Mouse (Mus musculus): ENCODE data around the gene Btf3l4. TPM values are rescaled to one million over a fixed set of nuclear protein-coding genes. Genes with fewer than 3 reads are reported as not detected.

Btf3l4 gene
- polyA plus RNA-seq, 1 experiment from 2014 or later: 136 TPM

- no peak for ATAC-seq
- Histone ChIP-seq H3K4me2 (replicated peaks) (no peak overlapping the region), H3K4me3 (replicated peaks) (no peak overlapping the region), H3K27ac (no peak overlapping the region), H3K36me3 (no peaks in the 10 kb centered on the region), H3K27me3 (replicated peaks) (no peaks in the 10 kb centered on the region), H3K4me1 (replicated peaks) (peaks cover 3% of the 10 kb centered on the region; the same call in 1 of the 2 replicates), H3K9me3 (no peaks in the 10 kb centered on the region), H3K9ac (no peak overlapping the region)
- WGBS: 67% methylated on average over 7 of the region's 7 CpGs
These were observed 8.6 kb upstream of the Btf3l4 start for GRCm38 (mm10) chr4:108841920-108842578.

- H3K4me1 ChIP-seq (replicated peaks): peaks cover 6% of the 10 kb centered on the region; the same call in 1 of the 2 replicates
- no peaks in the 10 kb centered on the region for H3K27me3 ChIP-seq (replicated peaks)
- no peak overlapping the region for H3K9ac ChIP-seq
- 64% methylated on average over 4 of the region's 4 CpGs for WGBS
- ATAC-seq: no peak
- H3K4me2 ChIP-seq (replicated peaks): no peak overlapping the region
- no peaks in the 10 kb centered on the region for H3K9me3 ChIP-seq
- no peak overlapping the region for H3K27ac ChIP-seq
- H3K36me3 ChIP-seq: no peaks in the 10 kb centered on the region
- H3K4me3 ChIP-seq (replicated peaks): no peak overlapping the region
These were observed 4.6 kb upstream of the Btf3l4 start for GRCm38 (mm10) chr4:108838031-108838430.

- 50% methylated on average over 3 of the region's 3 CpGs for WGBS
These were observed 2.1 kb upstream of the Btf3l4 start for GRCm38 (mm10) chr4:108835496-108835895.

GRCm38 (mm10) chr4:108834971-108835311 lies 1.5 kb upstream of the Btf3l4 start:
- no peaks in the 10 kb centered on the region for H3K9me3 ChIP-seq
- H3K4me1 ChIP-seq (replicated peaks): peaks cover 10% of the 10 kb centered on the region
- no peaks in the 10 kb centered on the region for H3K27me3 ChIP-seq (replicated peaks)
- peak overlapping the region; percentile 88 for H3K4me3 ChIP-seq (replicated peaks)
- peak overlapping the region; percentile 69 for H3K4me2 ChIP-seq (replicated peaks)
- H3K27ac ChIP-seq: peak overlapping the region; percentile 98
- no peak for ATAC-seq
- under 1% methylated on average over 15 of the region's 15 CpGs for WGBS
- no peaks in the 10 kb centered on the region for H3K36me3 ChIP-seq
- peak overlapping the region; percentile 64 for H3K9ac ChIP-seq

More at GRCm38 (mm10) chr4:108835496-108835895, 2.1 kb upstream of the Btf3l4 start:
- peak overlapping the region; percentile 88 for H3K4me3 ChIP-seq (replicated peaks)
- no peaks in the 10 kb centered on the region for H3K36me3 ChIP-seq
- peak overlapping the region; percentile 64 for H3K9ac ChIP-seq
- peaks cover 10% of the 10 kb centered on the region for H3K4me1 ChIP-seq (replicated peaks)
- H3K4me2 ChIP-seq (replicated peaks): peak overlapping the region; percentile 69
- peak overlapping the region; percentile 98; the same call in 1 of the 2 replicates for H3K27ac ChIP-seq
- H3K27me3 ChIP-seq (replicated peaks): no peaks in the 10 kb centered on the region
- ATAC-seq: no peak
- no peaks in the 10 kb centered on the region for H3K9me3 ChIP-seq

GRCm38 (mm10) chr4:108834115-108834970 lies 929 bp upstream of the Btf3l4 start, which contains the start of gene Txndc12:
Txndc12 (plus strand) TSS chr4:108834601.
- Histone ChIP-seq H3K4me1 (replicated peaks) (peaks cover 10% of the 10 kb centered on the region), H3K9me3 (no peaks in the 10 kb centered on the region), H3K4me2 (replicated peaks) (peak within 1 kb of the TSS; percentile 69), H3K36me3 (no peaks in the 10 kb centered on the region), H3K9ac (peak within 1 kb of the TSS; percentile 95), H3K27ac (peak within 1 kb of the TSS; percentile 98), H3K4me3 (replicated peaks) (peak within 1 kb of the TSS; percentile 88), H3K27me3 (replicated peaks) (no peaks in the 10 kb centered on the region)
- ATAC-seq: peak; percentile 87
- under 1% methylated on average over 34 of the region's 34 CpGs for WGBS

GRCm38 (mm10) chr4:108833828-108834114 lies 357 bp upstream of the Btf3l4 start:
- 0% methylated on average over 6 of the region's 6 CpGs for WGBS
- no peaks in the 10 kb centered on the region for H3K36me3 ChIP-seq
- H3K4me3 ChIP-seq (replicated peaks): peak overlapping the region; percentile 88
- peak overlapping the region; percentile 69 for H3K4me2 ChIP-seq (replicated peaks)
- H3K9me3 ChIP-seq: no peaks in the 10 kb centered on the region
- no peak; the same call in 1 of the 2 replicates for ATAC-seq
- peak overlapping the region; percentile 71 for H3K9ac ChIP-seq
- no peaks in the 10 kb centered on the region for H3K27me3 ChIP-seq (replicated peaks)
- peak overlapping the region; percentile 98 for H3K27ac ChIP-seq
- peaks cover 10% of the 10 kb centered on the region for H3K4me1 ChIP-seq (replicated peaks)

- Histone ChIP-seq H3K9ac (no peak overlapping the region), H3K4me3 (replicated peaks) (no peak overlapping the region), H3K36me3 (peaks cover 6% of the 10 kb centered on the region; the same call in 1 of the 2 replicates), H3K27ac (no peak overlapping the region), H3K27me3 (replicated peaks) (no peaks in the 10 kb centered on the region), H3K4me2 (replicated peaks) (no peak overlapping the region), H3K9me3 (no peaks in the 10 kb centered on the region), H3K4me1 (replicated peaks) (peaks cover 6% of the 10 kb centered on the region)
- ATAC-seq: no peak
- WGBS: 85% methylated on average over 1 of the region's 1 CpGs
These were observed 2.7 kb downstream of the Btf3l4 start for GRCm38 (mm10) chr4:108830698-108831097.

- H3K4me1 ChIP-seq (replicated peaks): peaks cover under 1% of the 10 kb centered on the region; the same call in 1 of the 2 replicates
- H3K9me3 ChIP-seq: no peaks in the 10 kb centered on the region
- H3K36me3 ChIP-seq: peaks cover 18% of the 10 kb centered on the region
- H3K4me3 ChIP-seq (replicated peaks): no peak overlapping the region
- H3K4me2 ChIP-seq (replicated peaks): no peak overlapping the region
- no peak for ATAC-seq
- no peaks in the 10 kb centered on the region for H3K27me3 ChIP-seq (replicated peaks)
- 86% methylated on average over 2 of the region's 2 CpGs for WGBS
- no peak overlapping the region for H3K27ac ChIP-seq
- H3K9ac ChIP-seq: no peak overlapping the region
These were observed 6.8 kb downstream of the Btf3l4 start for GRCm38 (mm10) chr4:108826643-108827042.

- ATAC-seq: no peak
- no peak overlapping the region for H3K4me3 ChIP-seq (replicated peaks)
- no peaks in the 10 kb centered on the region for H3K27me3 ChIP-seq (replicated peaks)
- H3K36me3 ChIP-seq: peaks cover 18% of the 10 kb centered on the region
- H3K9me3 ChIP-seq: no peaks in the 10 kb centered on the region
- no peak overlapping the region for H3K27ac ChIP-seq
- no peak overlapping the region for H3K4me2 ChIP-seq (replicated peaks)
- H3K9ac ChIP-seq: no peak overlapping the region
- no peaks in the 10 kb centered on the region for H3K4me1 ChIP-seq (replicated peaks)
- 89% methylated on average over 1 of the region's 1 CpGs for WGBS
These were observed 7.3 kb downstream of the Btf3l4 start for GRCm38 (mm10) chr4:108826096-108826495.

- Histone ChIP-seq H3K9ac (no peak overlapping the region), H3K4me1 (replicated peaks) (no peaks in the 10 kb centered on the region), H3K27me3 (replicated peaks) (no peaks in the 10 kb centered on the region), H3K27ac (no peak overlapping the region), H3K9me3 (no peaks in the 10 kb centered on the region), H3K4me3 (replicated peaks) (no peak overlapping the region), H3K36me3 (peaks cover 18% of the 10 kb centered on the region), H3K4me2 (replicated peaks) (no peak overlapping the region)
- ATAC-seq: no peak
- WGBS: 93% methylated on average over 3 of the region's 3 CpGs
These were observed 7.7 kb downstream of the Btf3l4 start for GRCm38 (mm10) chr4:108825677-108826076.

GRCm38 (mm10) chr4:108811550-108811949 lies 21.9 kb downstream of the Btf3l4 start:
- ATAC-seq: no peak
- WGBS: 78% methylated on average over 6 of the region's 6 CpGs
- no peak overlapping the region for H3K27ac ChIP-seq
- H3K27me3 ChIP-seq (replicated peaks): no peaks in the 10 kb centered on the region
- no peak overlapping the region for H3K4me3 ChIP-seq (replicated peaks)
- H3K4me2 ChIP-seq (replicated peaks): no peak overlapping the region
- no peak overlapping the region for H3K9ac ChIP-seq
- H3K4me1 ChIP-seq (replicated peaks): no peaks in the 10 kb centered on the region
- H3K9me3 ChIP-seq: no peaks in the 10 kb centered on the region
- H3K36me3 ChIP-seq: no peaks in the 10 kb centered on the region

GRCm38 (mm10) chr4:108811142-108811541 lies 22.3 kb downstream of the Btf3l4 start:
- 64% methylated on average over 4 of the region's 4 CpGs for WGBS

More at GRCm38 (mm10) chr4:108811142-108811541, 22.3 kb downstream of the Btf3l4 start:
- Histone ChIP-seq H3K4me2 (replicated peaks) (no peak overlapping the region), H3K9me3 (no peaks in the 10 kb centered on the region), H3K27me3 (replicated peaks) (no peaks in the 10 kb centered on the region), H3K4me1 (replicated peaks) (no peaks in the 10 kb centered on the region), H3K36me3 (no peaks in the 10 kb centered on the region), H3K4me3 (replicated peaks) (no peak overlapping the region), H3K9ac (no peak overlapping the region), H3K27ac (no peak overlapping the region)
- ATAC-seq: no peak
